Mouse (Mus musculus) heart, adult 2 months (tissue): ENCODE data around the gene Atpaf2. TPM values are rescaled to one million over a fixed set of nuclear protein-coding genes. Genes with fewer than 3 reads are reported as not detected.

Experiments
- DNase-seq, 2 experiments: peaks; one replicate each; pipeline ENCODE4 v3.0.0; 2021
- H3K27ac ChIP-seq: fragments of 200-600 bp; 2 replicates; pipeline ENCODE4 v1.8.1; 2022
- H3K27me3 ChIP-seq: fragments of 200-500 bp; 2 replicates; pipeline ENCODE4 v1.6.1; 2012; ENCODE audit warnings: mild to moderate bottlenecking, low read length, inconsistent platforms, mixed read lengths; ENCODE audit not compliant: control insufficient read depth, insufficient read depth
- H3K36me3 ChIP-seq: fragments of 200-500 bp; 2 replicates; pipeline ENCODE4 v1.6.1; 2012; ENCODE audit warnings: low read length, inconsistent platforms; ENCODE audit not compliant: control insufficient read depth, insufficient read depth
- H3K4me1 ChIP-seq: fragments of 200-500 bp; 2 replicates; pipeline ENCODE4 v1.6.1; 2011; ENCODE audit warnings: low read length; ENCODE audit not compliant: control insufficient read depth, insufficient read depth
- H3K4me3 ChIP-seq: fragments of 200-600 bp; 2 replicates; pipeline ENCODE4 v1.8.1; 2022
- H3K79me2 ChIP-seq: fragments of 200-500 bp; replicated peaks from 2 replicates; pipeline ENCODE4 v1.6.1; 2012; ENCODE audit warnings: mild to moderate bottlenecking, inconsistent platforms, low read length, moderate library complexity, mixed read lengths; ENCODE audit not compliant: control insufficient read depth, insufficient read depth
- H3K9ac ChIP-seq: fragments of 200-500 bp; 2 replicates; pipeline ENCODE4 v1.6.1; 2012; ENCODE audit warnings: low read depth, mild to moderate bottlenecking, control low read depth, inconsistent platforms, low read length, mixed read lengths
- CTCF ChIP-seq: fragments of 200-600 bp; IDR thresholded peaks from 2 replicates; pipeline ENCODE4 v1.8.1; 2022; ENCODE audit warnings: antibody characterized with exemption, mild to moderate bottlenecking, moderate library complexity
- EP300 ChIP-seq: fragments of 200-500 bp; IDR thresholded peaks from 2 replicates; pipeline ENCODE4 v1.6.1; 2011; ENCODE audit warnings: low read depth, low read length, control low read depth; ENCODE audit not compliant: insufficient read depth
- POLR2A ChIP-seq: fragments of 200-500 bp; IDR thresholded peaks from 2 replicates; pipeline ENCODE4 v1.6.1; 2011; ENCODE audit warnings: mild to moderate bottlenecking, low read depth, low read length, control low read depth; ENCODE audit not compliant: insufficient read depth
- WGBS: fragments of 180-500 bp; shearing (Covaris S2); methylation state at CpG from one replicate; pipeline ENCODE4 v1.1.7; 2018; 5-methylcytosine and 5-hydroxymethylcytosine counted together
- intact Hi-C: fragments of 180-260 bp; cut with DNase I; formaldehyde crosslinking; loops from one replicate; pipeline ENCODE4 v1.15.1; 2025
- long read RNA-seq: library from polyadenylated mRNA; stranded (forward); transcript quantifications from one replicate; pipeline ENCODE4 v2.0.0, GENCODE M21; 2021
- polyA plus RNA-seq: library from polyadenylated mRNA; depleted of rRNA; stranded (reverse); fragments of >200 nt; gene quantifications from 2 replicates; pipeline ENCODE4 v1.2.3, GENCODE M21; 2012; rRNA removed
- total RNA-seq, 2 experiments: library from RNA; stranded (reverse); gene quantifications; 2 replicates each; pipeline ENCODE4 v1.2.3; 2021

The Atpaf2 gene
- total RNA-seq (10 to 100 TPM; 39.8 to 45.3 TPM), polyA plus RNA-seq (37.7 and 46.7 TPM in 2 replicates)
- long read RNA-seq, transcript Atpaf2-201 (8 exons, 1,813 nt): major isoform, 35 of 42 reads
- long read RNA-seq, partial matches to known transcripts: 1 of 42 reads
- long read RNA-seq, other reads (novel, unspliced or antisense): 6 of 42 reads

- Histone ChIP-seq H3K27me3 (no peaks in the 10 kb centered on the region), H3K36me3 (no peaks in the 10 kb centered on the region), H3K9ac (peak within 1 kb of the TSS; percentile 88), H3K79me2 (no peaks in the 10 kb centered on the region), H3K27ac (peak within 1 kb of the TSS; percentile 79), H3K4me1 (peaks cover 6% of the 10 kb centered on the region), H3K4me3 (peak within 1 kb of the TSS; percentile 88)
- under 1% methylated on average over 37 of the region's 39 CpGs for WGBS
- TF ChIP-seq CTCF (no peak), EP300 (no peak), POLR2A (no peak)
- intact Hi-C loops: no loop called here
- peak in 1 of 2 experiments; percentile 53 for DNase-seq
These were observed at the start of gene Atpaf2 for GRCm38 (mm10) chr11:60417717-60418472. TSS of gene Atpaf2 (minus strand) at chr11:60418457.

- Histone ChIP-seq H3K9ac (no peak overlapping the region), H3K4me3 (no peak overlapping the region), H3K36me3 (no peaks in the 10 kb centered on the region), H3K27me3 (no peaks in the 10 kb centered on the region), H3K27ac (no peak overlapping the region), H3K4me1 (no peaks in the 10 kb centered on the region), H3K79me2 (no peaks in the 10 kb centered on the region)
- DNase-seq: no peak
- intact Hi-C loops: no loop called here
- WGBS: 82% methylated on average over 2 of the region's 2 CpGs
- TF ChIP-seq POLR2A (no peak), EP300 (no peak), CTCF (peak; percentile 68)
These were observed 47.7 kb upstream of the Atpaf2 start for GRCm38 (mm10) chr11:60465943-60466380.

- Histone ChIP-seq H3K4me1 (peaks cover 4% of the 10 kb centered on the region), H3K36me3 (no peaks in the 10 kb centered on the region), H3K9ac (no peak overlapping the region), H3K27me3 (no peaks in the 10 kb centered on the region), H3K79me2 (0 out of 2 replicates have a peak, but pooled peaks cover 1% of the 10 kb centered on the region), H3K4me3 (no peak overlapping the region), H3K27ac (no peak overlapping the region)
- intact Hi-C loops: loop anchor here (5.0 kb wide), 1 partner anchor 79 kb away; the partner anchor contains the start of gene Alkbh5
- WGBS: 81% methylated on average over 1 of the region's 1 CpGs
- no peak for TF ChIP-seq EP300
- TF ChIP-seq CTCF: peak; percentile 20
- no peak for DNase-seq
These were observed 39.7 kb upstream of the Atpaf2 start for GRCm38 (mm10) chr11:60457973-60458372.

DNA sequence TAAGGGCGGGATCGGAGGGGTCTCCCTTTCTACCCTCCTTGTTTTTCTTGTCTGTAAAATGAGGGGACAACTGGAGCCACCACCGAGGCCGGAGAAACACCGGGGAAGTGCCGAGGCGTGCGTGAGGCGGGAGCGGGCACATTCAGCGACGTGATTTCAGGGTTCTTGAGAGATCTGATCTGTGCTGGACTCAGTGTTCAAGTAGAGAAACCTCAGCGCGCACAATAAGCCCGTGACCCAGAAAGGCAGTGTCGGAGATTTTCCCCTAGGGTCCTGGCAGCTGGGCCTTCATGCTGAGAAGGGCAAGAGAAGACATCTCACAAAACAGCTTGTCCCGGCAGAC, 36.5 kb upstream of the Atpaf2 start:
- Histone ChIP-seq H3K79me2 (0 out of 2 replicates have a peak, but pooled peaks cover 1% of the 10 kb centered on the region), H3K36me3 (no peaks in the 10 kb centered on the region), H3K4me1 (peaks cover 4% of the 10 kb centered on the region), H3K27ac (peak overlapping the region; percentile 79), H3K27me3 (no peaks in the 10 kb centered on the region), H3K4me3 (peak overlapping the region; percentile 76), H3K9ac (peak overlapping the region; percentile 61)
- WGBS: under 1% methylated on average over 17 of the region's 17 CpGs
- intact Hi-C loops: loop anchor here (5.0 kb wide), 1 partner anchor 83 kb away; the partner anchor contains the start of gene Alkbh5
- TF ChIP-seq EP300: no peak
- no peak for TF ChIP-seq POLR2A
- no peak for TF ChIP-seq CTCF
- DNase-seq: peak in 1 of 2 experiments; percentile 36

DNA sequence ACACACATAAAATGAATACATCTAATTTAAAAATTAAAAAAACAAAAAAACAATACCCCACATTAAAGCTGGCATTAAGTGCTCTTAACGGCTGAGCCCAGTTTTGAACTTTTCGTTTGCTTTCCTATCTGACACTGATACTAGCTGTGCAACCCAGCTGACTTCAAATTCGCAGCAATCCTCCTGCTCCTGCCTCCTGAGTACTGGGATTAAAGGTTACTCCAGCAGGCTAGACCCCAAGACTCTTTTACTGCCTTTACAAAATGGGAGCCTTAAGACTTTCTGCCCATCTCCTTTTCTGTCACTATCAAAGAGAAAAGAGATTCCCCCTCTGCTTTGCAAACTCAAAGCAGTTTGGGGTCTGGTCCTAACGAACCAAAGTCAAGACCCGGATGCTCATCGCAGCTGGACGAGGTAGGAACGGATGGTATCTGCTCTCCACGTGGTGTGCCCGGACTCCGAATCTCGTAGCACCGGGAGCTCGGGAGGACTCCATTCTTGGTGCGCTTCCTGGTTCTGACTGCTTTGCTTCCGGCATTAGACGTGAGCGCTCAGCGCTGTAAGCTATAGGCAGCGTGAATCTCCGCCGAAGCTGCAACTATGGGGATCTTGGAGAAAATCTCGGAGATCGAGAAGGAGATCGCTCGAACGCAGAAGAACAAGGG, 36.0 kb upstream of the Atpaf2 start, which contains the start of gene Drg2:
Gene Drg2 (plus strand): TSS at position 512 of the 665 bp plus-strand sequence.
- Histone ChIP-seq H3K79me2 (0 out of 2 replicates have a peak, but pooled peaks cover 1% of the 10 kb centered on the region), H3K36me3 (no peaks in the 10 kb centered on the region), H3K4me3 (peak within 1 kb of the TSS; percentile 76), H3K27me3 (no peaks in the 10 kb centered on the region), H3K9ac (peak within 1 kb of the TSS; percentile 61), H3K27ac (peak within 1 kb of the TSS; percentile 79), H3K4me1 (peaks cover 4% of the 10 kb centered on the region)
- TF ChIP-seq POLR2A (peak; percentile 95), EP300 (peak; percentile 95), CTCF (no peak)
- intact Hi-C loops: no loop called here
- DNase-seq: peak; percentile 88 to 90
- WGBS: 5% methylated on average over 27 of the region's 27 CpGs
